Mouse (Mus musculus): Measurements from ENCODE around the gene Cmc1.

Gene Cmc1

DNA sequence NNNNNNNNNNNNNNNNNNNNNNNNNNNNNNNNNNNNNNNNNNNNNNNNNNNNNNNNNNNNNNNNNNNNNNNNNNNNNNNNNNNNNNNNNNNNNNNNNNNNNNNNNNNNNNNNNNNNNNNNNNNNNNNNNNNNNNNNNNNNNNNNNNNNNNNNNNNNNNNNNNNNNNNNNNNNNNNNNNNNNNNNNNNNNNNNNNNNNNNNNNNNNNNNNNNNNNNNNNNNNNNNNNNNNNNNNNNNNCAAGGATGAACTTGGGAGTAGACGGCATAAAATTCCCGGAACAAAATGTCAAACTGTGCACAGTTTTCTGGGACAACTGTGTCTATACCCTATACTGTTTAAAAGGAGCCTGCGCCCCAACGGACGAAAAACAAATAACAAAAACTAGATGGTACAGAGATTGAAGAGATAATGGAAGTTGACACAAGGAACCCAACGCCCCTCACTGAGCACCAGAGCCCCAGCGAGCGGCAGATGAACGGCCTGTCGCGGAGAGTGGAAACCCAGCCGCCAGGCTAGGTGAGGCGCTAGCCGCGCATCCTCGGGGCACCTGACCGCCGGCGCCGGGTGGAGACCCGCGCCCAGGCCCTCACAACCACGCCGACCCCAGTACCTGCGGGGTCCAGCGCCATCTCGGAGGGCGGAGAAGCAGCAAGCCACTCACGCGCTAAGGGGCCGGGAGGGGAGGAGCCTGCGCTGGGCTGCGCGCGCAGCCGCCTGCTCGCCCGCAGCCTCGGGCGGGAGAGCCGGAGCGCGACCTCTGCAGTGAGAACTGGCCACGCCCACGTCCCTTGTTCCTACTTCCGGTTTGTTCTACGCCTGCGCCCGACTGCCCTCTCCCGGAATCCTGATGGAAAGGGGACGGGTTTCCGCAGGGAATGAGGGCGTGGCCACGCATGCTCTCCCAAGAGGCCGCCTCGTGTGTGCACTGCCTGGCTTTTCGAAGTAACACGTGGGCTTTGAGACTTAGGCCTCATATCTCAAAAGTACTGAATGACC is at the start of gene Cmc1:
TSS of gene Cmc1 (minus strand) at position 771 of the 996 bp plus-strand sequence.
- DNase-seq (ENCODE audit: low read depth, low spot score) = peak; percentile 93

DNA sequence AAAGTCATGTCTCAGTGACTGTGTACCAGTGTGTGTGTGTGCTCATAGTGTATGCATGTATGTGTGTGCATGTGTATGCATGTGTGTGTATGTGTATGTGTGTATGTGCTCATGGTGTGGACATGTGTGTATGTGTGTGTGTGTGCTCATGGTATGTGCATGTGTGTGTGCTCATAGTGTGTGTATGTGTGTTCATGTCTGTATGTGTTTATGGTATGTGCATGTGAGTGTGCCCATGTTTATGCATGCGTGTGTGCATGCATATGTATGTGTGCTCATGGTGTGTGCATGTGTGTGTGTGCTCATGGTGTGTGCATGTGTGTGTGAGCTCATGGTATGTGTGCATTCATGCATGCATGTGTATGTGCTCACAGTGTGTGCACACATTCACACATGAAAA is 48.6 kb upstream of the Cmc1 start:
- no peak for DNase-seq (ENCODE audit: low read depth, low spot score)

DNA sequence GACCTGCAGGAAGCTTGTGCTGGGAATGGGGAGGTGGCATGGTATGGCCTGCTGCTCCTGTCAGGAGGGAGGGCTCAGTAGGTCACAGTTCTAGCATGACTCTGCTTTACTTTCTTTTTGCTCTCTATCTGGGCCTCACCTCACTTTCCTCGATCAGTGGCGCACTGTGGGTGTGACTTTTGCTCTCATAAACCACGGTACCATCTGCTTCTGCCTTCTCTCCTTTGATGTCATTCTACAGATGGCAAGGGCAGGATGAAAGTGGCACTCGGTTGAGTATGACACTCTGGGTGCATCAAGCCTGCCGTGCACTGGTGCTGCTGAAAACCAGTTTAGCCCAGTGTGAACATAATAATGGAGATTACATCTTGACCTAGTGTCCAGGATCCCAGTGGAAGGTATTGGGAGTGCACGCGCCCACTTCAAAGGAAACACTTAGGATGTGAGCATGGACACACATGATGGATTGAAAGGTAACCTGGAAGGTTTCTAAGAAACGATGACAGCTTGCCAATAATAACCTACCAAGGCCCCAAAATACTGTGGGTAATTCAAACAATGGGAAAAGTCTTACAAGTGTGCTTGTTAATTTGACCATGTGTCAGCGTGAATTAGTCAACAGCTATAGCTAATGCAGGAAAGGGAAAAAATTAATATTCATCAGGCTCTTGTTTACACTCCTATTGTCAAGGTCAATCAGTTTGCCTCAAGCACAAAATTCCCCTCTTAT is 46.8 kb upstream of the Cmc1 start:
- peak; percentile 39 for DNase-seq (ENCODE audit: low read depth, low spot score)

DNA sequence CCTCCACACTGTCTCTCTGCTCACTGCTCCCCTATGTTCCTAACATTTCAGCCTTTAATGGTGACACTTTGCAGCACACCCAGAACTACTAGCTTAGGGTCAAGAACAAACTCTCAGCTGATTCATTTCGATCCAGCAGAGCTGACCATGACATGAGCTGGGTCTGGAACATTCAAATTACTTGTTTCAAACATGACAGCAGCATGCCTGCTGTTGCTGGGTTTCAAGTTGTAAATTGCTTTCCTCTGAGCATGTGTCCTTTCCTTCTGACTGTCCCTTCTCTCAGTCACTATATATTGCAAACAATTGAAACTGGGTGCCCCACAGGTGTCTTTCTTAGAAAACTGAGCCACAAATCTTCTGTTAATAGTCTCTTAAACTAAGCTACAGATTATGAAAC is 43.3 kb upstream of the Cmc1 start:
- DNase-seq (ENCODE audit: low read depth, low spot score) = no peak

DNA sequence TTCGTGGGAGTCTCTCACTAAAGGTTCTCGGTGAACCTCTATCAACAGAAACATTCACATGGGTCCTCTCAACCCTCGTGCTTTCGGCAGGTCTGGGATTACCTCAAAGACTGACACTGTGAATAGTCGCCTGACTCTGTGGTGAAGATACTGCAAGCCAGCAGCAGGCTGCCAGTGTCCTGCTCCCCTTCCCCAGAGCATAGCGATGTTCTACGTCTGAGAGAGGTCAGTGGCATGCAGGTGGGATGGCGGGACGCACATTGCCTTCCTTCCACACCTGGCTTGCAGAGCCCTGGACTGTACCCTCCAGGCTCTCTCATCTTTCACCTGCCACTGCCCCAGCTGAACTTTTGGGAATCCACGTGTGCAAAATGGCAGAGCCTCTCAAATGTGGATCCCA is 41.3 kb upstream of the Cmc1 start:
- no peak for DNase-seq (ENCODE audit: low read depth, low spot score)

DNA sequence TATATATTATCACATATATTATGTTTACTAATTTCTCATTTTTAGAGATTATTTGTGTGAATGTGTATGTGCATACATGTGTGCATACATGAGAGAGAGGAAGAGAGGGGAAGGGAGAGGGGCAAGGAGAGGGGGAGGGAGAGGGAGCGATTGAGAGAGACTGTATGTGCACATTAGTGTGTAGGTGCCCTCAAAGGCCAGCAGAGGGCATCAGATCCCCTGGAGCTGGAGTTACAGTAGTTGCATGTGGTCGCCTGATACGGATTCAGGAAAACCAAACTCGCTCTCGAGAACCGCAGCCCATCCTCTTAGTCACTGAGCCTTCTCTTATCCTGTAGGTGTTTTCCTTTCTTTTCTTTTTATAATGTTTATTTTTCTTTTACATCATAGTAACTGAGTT is 38.4 kb upstream of the Cmc1 start:
- DNase-seq (ENCODE audit: low read depth, low spot score) = no peak

DNA sequence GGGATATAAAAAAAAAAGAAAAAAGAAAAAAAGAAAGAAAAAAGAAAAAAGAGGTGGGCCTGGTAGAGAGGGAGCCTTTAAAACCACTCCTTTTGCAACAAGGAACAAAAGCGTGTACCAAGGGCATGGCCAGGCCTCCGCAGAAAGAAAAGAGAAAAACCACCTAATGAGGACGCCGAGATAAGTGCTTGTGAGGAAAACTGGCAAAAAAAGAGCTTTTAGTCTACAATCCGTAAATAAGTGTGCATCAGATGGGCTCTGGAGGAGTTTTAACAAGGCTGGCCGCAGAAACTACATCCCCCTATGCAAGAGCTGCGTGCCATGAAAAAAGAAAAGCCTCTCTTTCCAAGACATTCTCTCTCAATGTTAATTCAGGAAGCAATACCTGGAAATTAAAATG is 37.4 kb upstream of the Cmc1 start:
- DNase-seq (ENCODE audit: low read depth, low spot score) = no peak

DNA sequence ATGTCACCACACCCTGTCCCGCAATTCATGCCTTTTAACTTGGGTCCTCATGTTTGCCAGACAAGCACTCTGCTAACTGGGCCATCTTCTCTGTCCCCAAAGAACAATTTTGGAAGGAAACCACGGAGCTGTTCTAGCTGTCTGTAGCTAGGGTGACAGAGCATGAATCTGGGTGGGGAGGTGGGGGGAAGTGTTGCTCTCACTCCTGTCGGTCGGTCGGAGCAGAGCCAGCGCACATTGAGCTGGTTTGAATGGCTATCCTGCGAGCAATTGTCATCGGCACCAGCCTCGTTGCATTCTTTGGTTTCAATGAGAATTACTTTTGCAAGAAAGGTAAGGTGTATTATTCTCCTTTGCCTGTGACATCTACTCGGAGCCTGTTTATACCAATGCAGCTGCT is 36.8 kb upstream of the Cmc1 start:
- DNase-seq (ENCODE audit: low read depth, low spot score) = no peak

DNA sequence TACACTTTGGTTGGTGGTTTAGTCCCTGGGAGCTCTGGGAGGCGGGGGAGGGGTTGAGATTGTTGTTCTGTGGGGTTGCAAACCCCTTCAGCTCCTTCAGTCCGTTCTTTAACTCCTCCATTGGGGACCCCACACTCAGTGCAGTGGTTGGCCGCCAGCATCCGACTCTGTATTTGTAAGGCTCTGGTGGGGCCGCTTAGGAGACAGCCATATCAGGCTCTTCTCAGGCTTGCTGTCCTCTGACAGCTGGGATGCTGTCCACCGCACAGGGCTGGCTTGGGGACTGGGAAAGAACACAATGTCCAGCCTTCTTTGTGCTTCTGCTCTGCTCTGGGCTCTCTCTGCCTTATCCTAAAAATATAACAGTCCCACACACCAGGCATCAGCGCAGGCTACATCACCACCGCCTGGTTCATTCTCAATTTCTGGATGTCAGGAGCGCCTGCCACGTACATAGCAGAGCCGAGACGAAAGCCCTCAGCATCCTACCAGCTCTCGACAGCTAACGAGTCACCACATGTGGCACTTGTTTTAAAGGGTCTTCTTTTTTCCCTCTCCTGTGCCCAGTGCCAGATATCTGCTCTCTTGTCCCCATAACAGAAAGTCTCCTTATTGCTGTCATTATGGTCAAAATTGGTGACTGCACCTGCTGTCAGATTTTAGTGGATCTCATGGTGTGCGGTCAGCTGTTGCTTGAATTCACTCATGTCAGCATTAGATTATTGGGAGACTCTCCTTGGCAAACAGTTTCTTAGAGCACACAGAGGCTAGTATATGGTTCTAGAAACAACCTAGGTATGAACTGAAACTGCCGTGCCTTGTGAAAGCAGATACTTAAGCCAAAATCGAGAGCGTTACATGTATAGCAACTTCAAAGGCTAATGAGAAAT is 29.4 kb upstream of the Cmc1 start:
- DNase-seq (ENCODE audit: low read depth, low spot score) = no peak

DNA sequence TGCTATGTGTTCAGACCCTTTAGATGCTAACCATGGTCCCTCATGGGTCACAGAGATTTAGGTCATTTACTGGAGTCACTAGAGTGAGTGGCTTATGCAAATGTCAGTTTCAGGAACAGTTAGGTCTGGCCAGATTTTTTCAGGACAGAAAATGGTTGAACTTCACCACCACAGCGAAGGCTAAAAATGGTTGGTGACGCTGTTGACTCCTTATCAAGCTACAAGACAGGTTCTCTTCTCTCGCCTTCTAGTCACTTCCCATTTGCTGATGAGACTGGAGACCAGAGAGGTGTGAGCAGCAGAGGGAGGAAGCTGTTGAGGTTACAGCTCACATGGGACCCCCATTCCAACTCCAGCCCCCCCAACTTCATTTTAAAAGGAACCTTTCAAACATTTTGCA is 26.7 kb upstream of the Cmc1 start:
- DNase-seq (ENCODE audit: low read depth, low spot score) = no peak

DNA sequence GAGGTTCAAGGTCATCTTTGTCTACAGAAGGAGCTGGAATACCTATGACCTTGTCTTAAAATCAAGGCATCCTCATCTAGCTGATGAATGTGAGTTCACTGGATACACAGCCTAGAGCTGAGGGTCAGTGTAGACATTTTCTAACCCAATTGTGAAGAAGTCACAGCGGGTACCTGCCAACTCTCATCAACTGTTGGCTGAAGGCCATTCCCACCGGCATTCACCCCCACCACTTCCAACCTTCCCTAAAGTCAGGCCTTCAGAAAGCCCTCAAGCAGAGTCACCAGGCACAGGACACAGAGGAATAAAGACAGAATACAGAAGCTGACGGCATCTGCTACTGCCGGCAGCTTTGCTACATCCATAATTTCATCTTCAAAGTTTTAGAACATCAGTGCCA is 25.4 kb upstream of the Cmc1 start:
- no peak for DNase-seq (ENCODE audit: low read depth, low spot score)

DNA sequence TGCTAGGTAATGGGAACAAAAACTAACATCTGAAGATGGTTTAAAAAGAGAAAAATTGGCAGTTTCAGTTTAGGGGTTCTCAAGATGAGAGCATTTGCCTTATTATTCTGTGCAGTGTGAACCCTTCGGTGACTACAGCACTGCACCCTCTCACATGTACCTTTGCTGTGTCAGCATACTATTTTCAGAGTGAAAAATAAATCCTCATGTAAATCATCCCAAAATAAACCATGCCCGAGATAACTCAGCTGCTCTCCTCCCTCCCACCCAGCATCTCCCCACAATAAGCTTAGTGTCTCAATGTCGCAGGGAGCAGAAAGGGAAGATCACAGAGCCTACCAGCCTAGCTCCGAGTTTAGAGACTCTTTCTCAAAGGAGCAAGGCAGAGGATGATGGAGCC is 23.1 kb upstream of the Cmc1 start:
- DNase-seq (ENCODE audit: low read depth, low spot score) = no peak

DNA sequence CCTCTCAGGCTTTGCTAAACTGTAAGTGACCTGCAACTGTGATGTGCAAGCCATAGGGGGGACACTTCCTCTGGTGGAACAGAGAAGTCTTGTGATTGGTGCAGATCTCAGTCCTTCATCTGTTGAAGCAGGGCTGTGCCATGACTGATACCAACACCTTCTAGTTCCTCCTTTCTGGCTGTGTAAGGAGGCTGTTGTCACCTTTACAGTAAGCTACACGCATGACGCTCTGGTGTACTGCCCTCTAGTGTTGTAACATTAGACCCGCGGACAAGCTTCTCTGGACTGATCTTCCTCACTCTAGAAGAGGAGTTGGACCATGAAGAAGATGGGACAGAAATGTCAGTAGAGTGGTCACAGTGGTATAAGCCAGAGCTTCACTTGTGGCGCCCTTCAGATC is 18.6 kb upstream of the Cmc1 start:
- peak; percentile 38 for DNase-seq (ENCODE audit: low read depth, low spot score)

DNA sequence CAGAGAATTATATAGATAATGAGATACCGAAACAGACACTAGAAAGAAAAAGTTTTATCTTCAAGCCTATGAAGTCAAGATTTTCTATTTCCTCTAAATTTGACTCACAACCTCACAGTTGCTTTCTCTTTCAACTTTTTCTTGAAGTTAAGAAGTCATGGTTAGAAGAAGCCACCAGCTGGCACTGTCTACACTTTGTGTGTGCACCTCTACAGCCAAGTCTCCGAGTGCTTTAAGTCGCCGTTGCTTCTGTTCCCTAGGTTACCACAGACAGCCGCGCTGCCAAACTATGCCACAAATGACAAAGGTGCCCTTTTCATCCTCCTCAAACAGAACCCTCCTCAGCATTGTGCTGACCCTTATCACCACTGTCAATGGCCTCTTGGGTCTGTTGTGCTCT is 17.6 kb upstream of the Cmc1 start:
- DNase-seq (ENCODE audit: low read depth, low spot score) = peak; percentile 66

DNA sequence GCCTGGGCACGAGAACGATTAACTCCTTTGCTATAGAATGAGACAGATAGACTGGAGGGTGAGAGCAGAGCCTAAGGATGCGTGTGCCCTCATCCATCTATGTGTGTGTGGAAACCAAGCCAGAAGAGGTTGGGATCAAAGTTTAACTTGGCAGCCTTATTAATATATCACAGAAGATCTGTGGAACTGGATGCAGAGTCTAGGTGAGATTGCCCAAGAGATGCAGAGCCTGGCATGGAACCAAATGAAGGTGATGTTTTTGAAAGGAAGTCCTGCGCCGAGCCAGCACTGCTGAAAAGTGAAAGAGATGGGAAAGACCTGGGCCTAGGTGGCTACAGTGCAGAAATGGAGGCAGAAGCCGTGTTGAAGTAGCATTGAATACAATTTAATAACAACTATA is 11.6 kb upstream of the Cmc1 start:
- no peak for DNase-seq (ENCODE audit: low read depth, low spot score)

DNA sequence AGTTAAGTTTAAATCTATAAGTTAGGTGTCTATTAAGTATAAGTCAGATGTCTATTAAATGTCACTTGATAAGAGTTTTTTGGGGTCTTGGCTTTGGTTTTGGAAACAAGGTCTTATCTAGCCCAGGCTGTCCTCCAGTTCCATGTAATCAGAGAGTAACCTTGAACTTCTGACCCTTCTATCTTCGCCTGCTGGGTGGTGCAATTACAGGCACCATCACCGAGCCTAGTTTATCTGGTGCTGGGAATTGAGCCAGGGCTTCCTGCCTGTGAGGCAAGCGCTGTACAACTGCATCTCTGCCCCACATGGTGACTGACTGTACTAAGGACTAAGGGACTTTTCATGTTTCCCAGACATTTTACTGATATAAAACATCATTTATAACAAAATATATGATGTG is 10.0 kb upstream of the Cmc1 start:
- DNase-seq (ENCODE audit: low read depth, low spot score) = no peak

DNA sequence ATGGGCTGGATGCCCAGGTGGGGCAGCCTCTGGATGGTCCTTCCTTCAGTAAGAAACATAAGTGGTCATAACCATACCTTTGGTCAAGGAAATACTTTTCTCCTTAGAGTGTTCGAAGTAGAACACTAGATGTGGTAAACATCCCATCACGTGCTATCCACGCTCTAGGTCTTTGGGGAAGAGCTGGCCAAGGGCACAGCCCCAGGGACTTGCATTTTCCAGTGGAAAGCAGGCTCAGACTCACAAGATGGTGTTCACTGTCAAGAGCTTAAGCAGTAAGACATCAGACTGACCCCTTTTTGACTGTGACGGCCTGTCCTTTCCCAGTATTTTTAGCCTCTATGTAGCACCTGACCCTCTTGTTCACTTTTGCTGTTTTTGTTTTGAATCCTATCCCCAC is 8.2 kb upstream of the Cmc1 start:
- DNase-seq (ENCODE audit: low read depth, low spot score) = no peak

DNA sequence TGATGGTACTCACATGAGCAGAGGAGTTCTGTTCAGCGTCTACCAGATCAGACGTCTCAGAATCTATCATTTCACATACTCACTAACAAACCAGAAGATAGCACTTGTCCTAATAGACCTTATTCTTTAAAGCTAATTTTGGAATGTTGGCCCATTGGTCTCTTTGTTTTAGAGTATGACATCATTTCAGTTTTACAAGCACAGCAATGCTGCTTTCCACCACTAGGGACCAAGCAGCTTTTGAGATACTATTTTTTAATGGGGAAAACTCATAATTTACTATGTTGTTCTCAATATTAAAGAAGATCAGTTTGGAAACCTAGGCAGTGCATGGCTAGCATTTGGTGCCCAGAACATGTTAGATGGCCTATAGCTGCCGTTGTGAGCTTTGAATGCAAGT is 7.3 kb upstream of the Cmc1 start:
- peak; percentile 14 for DNase-seq (ENCODE audit: low read depth, low spot score)

DNA sequence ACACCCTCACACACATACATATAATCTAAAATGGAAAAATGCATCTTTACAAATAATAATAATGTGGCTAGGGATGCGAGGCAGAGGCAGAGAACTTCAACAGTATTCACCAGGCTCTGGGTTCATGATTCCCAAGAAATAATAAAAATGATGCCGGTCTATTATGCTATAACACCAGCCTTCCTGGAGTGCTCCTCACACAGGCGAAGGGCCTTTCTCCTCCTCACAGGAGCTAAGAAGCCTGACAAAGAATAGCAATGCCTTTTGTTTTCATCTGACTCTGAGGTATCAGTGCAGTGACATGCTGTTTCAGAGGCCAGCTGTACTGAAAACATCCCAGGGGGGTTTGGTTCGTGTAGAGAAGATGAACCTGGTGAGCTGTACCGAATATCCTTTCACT is 4.7 kb upstream of the Cmc1 start:
- no peak for DNase-seq (ENCODE audit: low read depth, low spot score)

DNA sequence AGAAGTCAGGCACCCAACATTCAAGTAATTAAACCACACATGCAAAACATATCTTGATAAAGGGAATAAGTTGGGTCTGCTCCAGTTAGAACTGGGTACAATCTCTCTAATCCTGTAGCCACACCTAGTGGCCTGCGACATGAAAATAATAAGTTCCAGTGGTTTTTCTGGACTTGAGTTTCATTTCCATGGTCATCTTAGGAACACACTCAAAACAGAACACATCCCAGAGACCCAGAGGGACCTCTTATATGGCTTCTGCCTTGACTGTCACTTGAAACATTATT is 1.2 kb upstream of the Cmc1 start:
- DNase-seq (ENCODE audit: low read depth, low spot score) = no peak

DNA sequence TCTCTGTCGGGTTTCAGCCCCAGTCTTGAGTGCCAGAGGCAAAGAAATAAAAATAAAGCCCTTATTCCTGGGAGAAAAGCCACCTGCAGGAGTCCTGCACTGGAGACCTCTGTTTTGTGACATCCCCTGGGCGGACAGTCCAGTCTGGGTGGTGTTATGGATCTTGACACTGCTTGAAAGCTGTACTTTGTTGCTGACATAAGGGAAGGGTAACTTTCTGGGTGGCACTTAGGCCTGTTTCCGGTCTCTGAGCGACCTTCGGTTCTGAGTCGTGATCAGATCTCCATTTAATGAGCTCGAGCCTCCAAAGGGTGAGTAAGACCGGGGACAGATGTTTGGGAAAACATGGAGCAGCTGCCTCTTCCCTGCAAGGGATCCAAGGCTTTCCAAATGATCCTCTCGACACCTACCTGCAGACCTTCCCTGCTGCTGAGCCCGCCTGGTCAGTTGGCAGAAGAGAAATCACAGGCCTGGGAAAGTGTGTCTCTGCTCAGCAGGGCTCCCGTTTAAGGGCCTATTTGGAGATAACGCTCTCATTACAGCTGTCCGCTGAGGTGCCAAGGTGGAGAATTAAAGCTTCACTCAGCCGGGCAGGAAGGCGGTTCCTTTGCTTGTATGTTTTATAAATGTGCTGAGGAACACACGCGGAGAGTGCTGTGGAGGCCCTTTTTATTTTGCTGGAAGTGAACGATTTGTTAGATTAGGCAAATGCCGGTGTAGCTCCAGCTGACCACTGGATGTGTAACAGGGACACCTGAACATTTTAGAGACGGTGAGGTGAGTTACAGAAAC is 648 bp upstream of the Cmc1 start:
- DNase-seq (ENCODE audit: low read depth, low spot score) = no peak
